Mouse (Mus musculus) megakaryocyte progenitor cell, adult 5-6 weeks (primary cell): ENCODE data around the gene Zfp94. TPM values are rescaled to one million over a fixed set of nuclear protein-coding genes. Genes with fewer than 3 reads are reported as not detected.
"Not testable (repeated sequence)": the region's sequence is repeated elsewhere in the genome, so short reads cannot be mapped to it uniquely, and the experiment has no call there.

ENCODE experiments used
- ATAC-seq: replicated peaks from 2 replicates; pipeline ENCODE4 v1.8.0; 2016; ENCODE audit warnings: mild to moderate bottlenecking, moderate TSS enrichment, inconsistent platforms; ENCODE audit not compliant: poor library complexity
- total RNA-seq, 2 experiments: library from RNA; stranded (forward) in 1 of 2; stranded (reverse) in 1 of 2; fragments of 157-497, 149-512 nt in 1 of 2; fragments of 200-1000 nt in 1 of 2; gene quantifications; 2 replicates each; pipeline versions ENCODE4 v1.2.3 to v1.2.4; 2015 to 2017

The Zfp94 gene
- total RNA-seq, 2 experiments from 2014 or later, result 3.6 to 5.0 TPM

- no peak for ATAC-seq
Measured at GRCm38 (mm10) chr7:24280031-24280857, 36.2 kb downstream of the Zfp94 start.

GRCm38 (mm10) chr7:24278771-24279170, 37.7 kb downstream of the Zfp94 start:
- not testable (repeated sequence) for ATAC-seq

GRCm38 (mm10) chr7:24274456-24274855, 42.0 kb downstream of the Zfp94 start:
- no peak for ATAC-seq

- ATAC-seq, result no peak
Measured at GRCm38 (mm10) chr7:24271191-24271590, 45.3 kb downstream of the Zfp94 start.

GRCm38 (mm10) chr7:24270288-24270672, 46.2 kb downstream of the Zfp94 start, which contains the start of gene Zfp93:
Gene Zfp93, plus strand, starts transcription at chr7:24270420.
- ATAC-seq, result peak; percentile 97

GRCm38 (mm10) chr7:24269667-24270287, 46.7 kb downstream of the Zfp94 start:
- ATAC-seq, result no peak

GRCm38 (mm10) chr7:24269256-24269655, 47.2 kb downstream of the Zfp94 start:
- no peak for ATAC-seq

GRCm38 (mm10) chr7:24268176-24269155, 48.0 kb downstream of the Zfp94 start:
- no peak for ATAC-seq

- ATAC-seq, result no peak
Measured at GRCm38 (mm10) chr7:24260000-24260312, 56.5 kb downstream of the Zfp94 start.

GRCm38 (mm10) chr7:24259306-24259999, 57.0 kb downstream of the Zfp94 start:
- no peak for ATAC-seq

- peak; percentile 96 for ATAC-seq
Measured at GRCm38 (mm10) chr7:24254633-24255474, 61.6 kb downstream of the Zfp94 start, which contains the start of gene Zfp108. Gene Zfp108, plus strand, starts transcription at chr7:24254794.

- ATAC-seq, result no peak
Measured at GRCm38 (mm10) chr7:24253779-24254615, 62.5 kb downstream of the Zfp94 start.

Other genes starting within 250 kb of the Zfp94 start
- gene Zfp180, start 234.7 kb downstream of the Zfp94 start, total RNA-seq (2015), result 14.2 and 16.3 TPM in 2 replicates
- 14.1 and 16.7 TPM in 2 replicates for gene Zfp180, start 234.7 kb downstream of the Zfp94 start, total RNA-seq (2017)
- 0.94 and 1.1 TPM in 2 replicates for gene Zfp112, start 204.4 kb downstream of the Zfp94 start, total RNA-seq (2015)
- 0.21 and 0.71 TPM in 2 replicates for gene Zfp112, start 204.4 kb downstream of the Zfp94 start, total RNA-seq (2017)
- gene Zfp235, start 182.5 kb downstream of the Zfp94 start, total RNA-seq (2015), result 9.1 and 10.3 TPM in 2 replicates
- 6.4 and 7.9 TPM in 2 replicates for gene Zfp235, start 182.5 kb downstream of the Zfp94 start, total RNA-seq (2017)
- gene Zfp114, start 141.6 kb downstream of the Zfp94 start, total RNA-seq (2015), result 1.9 and 2.2 TPM in 2 replicates
- gene Zfp114, start 141.6 kb downstream of the Zfp94 start, total RNA-seq (2017), result 2.5 and 3.5 TPM in 2 replicates
- 10.3 and 14.3 TPM in 2 replicates for gene Zfp111, start 105.2 kb downstream of the Zfp94 start, total RNA-seq (2015)
- gene Zfp111, start 105.2 kb downstream of the Zfp94 start, total RNA-seq (2017), result 19.7 and 21.2 TPM in 2 replicates
- 4.7 and 6.0 TPM in 2 replicates for gene Zfp109, start 79.1 kb downstream of the Zfp94 start, total RNA-seq (2015)
- 10.3 and 11.0 TPM in 2 replicates for gene Zfp109, start 79.1 kb downstream of the Zfp94 start, total RNA-seq (2017)
- gene Zfp108, start 61.9 kb downstream of the Zfp94 start, total RNA-seq (2015), result 1.2 and 2.1 TPM in 2 replicates
- gene Zfp108, start 61.9 kb downstream of the Zfp94 start, total RNA-seq (2017), result 1.5 and 2.3 TPM in 2 replicates
- 0.39 and 1.1 TPM in 2 replicates for gene Zfp93, start 46.2 kb downstream of the Zfp94 start, total RNA-seq (2015)
- 1.5 and 2.4 TPM in 2 replicates for gene Zfp93, start 46.2 kb downstream of the Zfp94 start, total RNA-seq (2017)
- 6.6 and 10.5 TPM in 2 replicates for gene Zfp61, start 15.4 kb downstream of the Zfp94 start, total RNA-seq (2015)
- gene Zfp61, start 15.4 kb downstream of the Zfp94 start, total RNA-seq (2017), result 22.7 and 29.0 TPM in 2 replicates
- gene Tescl, start 17.3 kb upstream of the Zfp94 start, total RNA-seq (2015), result not detected in 2 replicates
- gene Tescl, start 17.3 kb upstream of the Zfp94 start, total RNA-seq (2017), result not detected in 2 replicates
- not detected in 2 replicates for gene Lypd5, start 32.5 kb upstream of the Zfp94 start, total RNA-seq (2015)
- gene Lypd5, start 32.5 kb upstream of the Zfp94 start, total RNA-seq (2017), result not detected in 2 replicates
- 20.5 and 28.0 TPM in 2 replicates for gene Kcnn4, start 53.6 kb upstream of the Zfp94 start, total RNA-seq (2015)
- gene Kcnn4, start 53.6 kb upstream of the Zfp94 start, total RNA-seq (2017), result 48.6 and 57.7 TPM in 2 replicates
- gene Smg9, start 83.0 kb upstream of the Zfp94 start, total RNA-seq (2015), result 10.8 and 18.1 TPM in 2 replicates
- 16.0 and 20.8 TPM in 2 replicates for gene Smg9, start 83.0 kb upstream of the Zfp94 start, total RNA-seq (2017)
- gene Irgc1, start 135.6 kb upstream of the Zfp94 start, total RNA-seq (2015), result 0.07 TPM in 1 of 2 replicates, not detected in the other
- not detected in 2 replicates for gene Irgc1, start 135.6 kb upstream of the Zfp94 start, total RNA-seq (2017)
- 17.9 and 21.2 TPM in 2 replicates for gene Plaur, start 145.8 kb upstream of the Zfp94 start, total RNA-seq (2015)
- 20.5 and 27.6 TPM in 2 replicates for gene Plaur, start 145.8 kb upstream of the Zfp94 start, total RNA-seq (2017)
- gene Cadm4, start 165.4 kb upstream of the Zfp94 start, total RNA-seq (2015), result not detected in 2 replicates
- not detected in 2 replicates for gene Cadm4, start 165.4 kb upstream of the Zfp94 start, total RNA-seq (2017)
- 2.0 and 2.2 TPM in 2 replicates for gene Zfp428, start 190.3 kb upstream of the Zfp94 start, total RNA-seq (2015)
- gene Zfp428, start 190.3 kb upstream of the Zfp94 start, total RNA-seq (2017), result 1.3 and 3.6 TPM in 2 replicates
- not detected in 2 replicates for gene AC161166.1, start 195.8 kb upstream of the Zfp94 start, total RNA-seq (2015)
- not detected in 2 replicates for gene AC161166.1, start 195.8 kb upstream of the Zfp94 start, total RNA-seq (2017)
- gene Irgq, start 214.0 kb upstream of the Zfp94 start, total RNA-seq (2015), result 3.2 and 4.4 TPM in 2 replicates
- 4.7 and 5.3 TPM in 2 replicates for gene Irgq, start 214.0 kb upstream of the Zfp94 start, total RNA-seq (2017)
- gene Pinlyp, start 229.5 kb upstream of the Zfp94 start, total RNA-seq (2015), result not detected in 2 replicates
- not detected in 2 replicates for gene Pinlyp, start 229.5 kb upstream of the Zfp94 start, total RNA-seq (2017)
- gene Xrcc1, start 229.6 kb upstream of the Zfp94 start, total RNA-seq (2015), result 35.8 and 43.4 TPM in 2 replicates
- gene Xrcc1, start 229.6 kb upstream of the Zfp94 start, total RNA-seq (2017), result 40.0 and 44.3 TPM in 2 replicates